Mouse (Mus musculus) kidney, adult 2 months (tissue): ENCODE measurements around the gene Add1. TPM values are rescaled to one million over a fixed set of nuclear protein-coding genes. Genes with fewer than 3 reads are reported as not detected.

Experiments used
- DNase-seq: peaks from one replicate; pipeline ENCODE4 v3.0.0; 2021
- H3K27ac ChIP-seq: fragments of 200-500 bp; 2 replicates; pipeline ENCODE4 v1.5.1; 2012; ENCODE audit warnings: low read depth, low read length, control low read depth, inconsistent platforms; ENCODE audit not compliant: insufficient read depth
- H3K27me3 ChIP-seq: fragments of 200-500 bp; replicated peaks from 2 replicates; pipeline ENCODE4 v1.6.1; 2012; ENCODE audit warnings: mild to moderate bottlenecking, moderate library complexity, low read length, inconsistent platforms; ENCODE audit not compliant: control insufficient read depth, insufficient read depth
- H3K36me3 ChIP-seq: fragments of 200-500 bp; 2 replicates; pipeline ENCODE4 v1.6.1; 2012; ENCODE audit warnings: mild to moderate bottlenecking, moderate library complexity, low read length, inconsistent platforms; ENCODE audit not compliant: control insufficient read depth, insufficient read depth
- H3K4me1 ChIP-seq: fragments of 200-500 bp; 2 replicates; pipeline ENCODE4 v1.6.1; 2011; ENCODE audit warnings: low read length; ENCODE audit not compliant: control insufficient read depth, insufficient read depth
- H3K4me3 ChIP-seq: fragments of 200-500 bp; 2 replicates; pipeline ENCODE4 v1.5.1; 2011; ENCODE audit warnings: mild to moderate bottlenecking, low read depth, low read length, control low read depth; ENCODE audit not compliant: insufficient read depth
- CTCF ChIP-seq: fragments of 200-500 bp; conservative IDR thresholded peaks from 2 replicates; pipeline ENCODE4 v1.5.1; 2011; ENCODE audit warnings: low read depth, mild to moderate bottlenecking, control low read depth, low read length, moderate library complexity, mixed read lengths; ENCODE audit not compliant: insufficient read depth, insufficient read length
- POLR2A ChIP-seq: fragments of 200-500 bp; IDR thresholded peaks from one replicate; pipeline ENCODE4 v1.6.1; 2011; ENCODE audit warnings: low read depth, low read length, control low read depth
- WGBS: fragments of 180-500 bp; shearing (Covaris S2); methylation state at CpG from one replicate; pipeline ENCODE4 v1.1.7; 2018; 5-methylcytosine and 5-hydroxymethylcytosine counted together
- polyA plus RNA-seq: library from polyadenylated mRNA; depleted of rRNA; stranded (reverse); fragments of >200 nt; gene quantifications from 2 replicates; pipeline ENCODE4 v1.2.3, GENCODE M21; 2012

Add1 gene
- polyA plus RNA-seq, 1 experiment, result 129 TPM

DNA sequence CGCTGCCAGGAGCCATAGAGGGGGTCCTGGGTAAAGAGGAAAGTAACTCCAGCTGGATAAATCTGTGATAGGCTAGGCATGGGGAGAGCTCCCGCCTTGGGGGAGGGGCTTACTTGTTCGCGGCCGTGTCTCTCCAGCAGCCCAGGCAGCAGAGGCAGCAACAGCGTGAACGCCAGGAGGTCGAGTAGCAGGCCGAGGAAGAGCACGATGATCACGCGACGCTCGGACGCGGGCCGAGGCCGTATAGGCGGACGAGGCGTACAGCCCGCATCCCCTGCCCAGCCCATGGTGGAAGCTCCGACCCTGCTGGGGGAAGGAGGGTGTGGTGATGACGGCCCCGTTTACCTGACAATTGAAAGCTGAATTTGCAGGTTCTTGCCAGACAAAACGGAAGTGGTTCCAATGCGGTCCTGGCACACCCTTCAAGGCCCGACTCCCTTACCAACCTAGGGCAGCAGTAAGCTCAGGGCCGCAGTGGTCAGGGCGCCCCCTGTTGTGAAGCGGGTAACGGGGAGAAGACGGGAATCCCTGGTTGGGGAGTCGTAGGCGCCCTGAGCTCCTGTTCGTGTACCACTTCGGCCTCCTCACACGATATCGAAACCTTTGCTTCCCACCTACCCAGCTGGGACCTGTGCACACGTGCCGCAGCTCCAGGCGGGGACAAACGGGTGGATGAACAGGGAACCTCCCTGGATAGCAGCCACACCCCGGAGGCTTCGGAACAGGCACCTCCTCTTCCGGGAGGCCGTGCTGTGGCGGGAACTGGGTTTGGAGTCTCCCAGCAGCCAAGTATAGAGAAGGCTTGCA lies 63.2 kb downstream of the Add1 start, which contains the start of gene Mfsd10:
Mfsd10 (minus strand) TSS at position 732 of the 807 bp plus-strand sequence.
- WGBS, result under 1% methylated on average over 48 of the region's 48 CpGs
- TF ChIP-seq CTCF (0 out of 2 replicates have a peak, but pooled peaks have one; percentile 22), POLR2A (peak; percentile 17)
- H3K36me3 ChIP-seq, result no peaks in the 10 kb centered on the region

DNA sequence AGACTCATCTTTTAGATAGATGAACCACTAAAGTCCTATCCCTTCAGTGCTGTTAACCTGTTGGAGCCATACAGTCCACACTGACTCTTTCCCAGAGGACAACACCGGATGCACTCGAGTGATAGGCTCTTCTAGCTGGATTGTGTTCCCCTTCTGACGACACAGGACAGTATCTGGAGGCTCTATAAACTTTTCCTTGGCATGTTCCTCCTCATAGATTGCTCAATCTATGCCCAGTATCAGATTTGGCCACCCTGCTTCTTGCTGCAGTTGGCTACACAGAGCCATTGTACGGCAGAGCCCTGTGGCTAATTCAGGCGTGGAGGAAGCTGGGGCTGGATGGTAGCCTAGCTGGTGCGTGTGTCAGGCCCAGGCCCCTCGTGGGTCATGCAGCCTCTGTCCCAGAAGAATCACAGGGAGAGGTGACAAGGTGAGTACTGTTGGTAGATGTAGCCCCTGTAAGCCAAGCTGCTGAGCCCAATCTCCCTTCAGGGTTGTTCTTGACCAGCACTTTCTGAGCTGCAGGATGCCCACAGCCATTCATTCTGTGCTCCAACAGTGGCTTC lies 64.2 kb downstream of the Add1 start:
- TF ChIP-seq CTCF (no peak), POLR2A (no peak)
- Histone ChIP-seq H3K27ac (no peak overlapping the region), H3K36me3 (no peaks in the 10 kb centered on the region), H3K27me3 (no peaks in the 10 kb centered on the region), H3K4me3 (no peak overlapping the region), H3K4me1 (no peaks in the 10 kb centered on the region; the same call in 1 of the 2 replicates)
- 78% methylated on average over 7 of the region's 7 CpGs for WGBS
- no peak for DNase-seq

More for the DNA sequence above, 63.2 kb downstream of the Add1 start, which contains the start of gene Mfsd10:
- Histone ChIP-seq H3K4me3 (peak within 1 kb of the TSS; percentile 74), H3K27ac (peak within 1 kb of the TSS; percentile 5; the same call in 1 of the 2 replicates), H3K27me3 (no peaks in the 10 kb centered on the region), H3K4me1 (no peaks in the 10 kb centered on the region; the same call in 1 of the 2 replicates)
- peak; percentile 87 for DNase-seq

DNA sequence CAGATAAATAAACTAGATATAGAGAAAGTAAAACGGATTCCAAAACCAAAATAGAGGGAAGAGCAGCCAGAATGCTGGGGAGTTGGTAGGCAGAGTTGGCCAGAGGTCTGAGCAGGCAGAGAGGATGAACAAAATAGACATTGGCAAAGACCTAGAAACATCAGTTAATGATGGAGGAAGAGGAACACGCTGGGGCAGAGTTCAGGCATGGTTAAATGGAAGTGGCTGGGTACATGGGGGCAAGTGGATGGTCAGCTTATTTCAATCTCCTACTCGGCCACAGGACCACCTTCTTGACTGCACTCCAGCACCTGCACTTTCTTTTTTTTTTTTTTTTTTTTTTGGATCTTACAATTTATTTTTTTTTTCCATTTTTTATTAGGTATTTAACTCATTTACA lies 68.5 kb downstream of the Add1 start:
- DNase-seq, result peak; percentile 75
- Histone ChIP-seq H3K4me3 (no peak overlapping the region), H3K27me3 (no peaks in the 10 kb centered on the region), H3K27ac (no peak overlapping the region; the same call in 1 of the 2 replicates), H3K36me3 (peaks cover 2% of the 10 kb centered on the region; the same call in 1 of the 2 replicates), H3K4me1 (no peaks in the 10 kb centered on the region; the same call in 1 of the 2 replicates)
- WGBS, result 56% methylated on average over 3 of the region's 3 CpGs
- no peak for TF ChIP-seq POLR2A
- no peak for TF ChIP-seq CTCF

DNA sequence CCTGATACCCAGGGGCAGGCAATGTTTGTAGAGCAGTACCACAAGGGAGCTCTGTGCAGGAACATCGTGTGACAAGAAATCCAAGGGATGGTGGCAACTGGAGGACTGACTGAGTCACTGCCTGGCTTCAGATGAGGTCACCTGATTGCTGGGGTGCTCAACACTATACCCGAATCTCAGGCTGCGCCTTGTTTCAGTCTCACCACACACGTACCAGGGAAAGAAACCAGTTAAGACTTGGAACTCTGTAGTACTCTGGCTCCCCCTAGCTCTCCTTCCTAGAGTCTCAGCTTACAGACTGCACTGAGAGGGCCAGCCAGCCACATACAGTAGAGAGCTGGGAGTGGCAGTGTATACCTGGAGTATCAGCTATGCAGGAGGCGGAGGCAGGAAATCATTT lies 69.5 kb downstream of the Add1 start:
- Histone ChIP-seq H3K4me1 (no peaks in the 10 kb centered on the region; the same call in 1 of the 2 replicates), H3K27me3 (no peaks in the 10 kb centered on the region), H3K27ac (no peak overlapping the region), H3K36me3 (peaks cover 3% of the 10 kb centered on the region; the same call in 1 of the 2 replicates), H3K4me3 (no peak overlapping the region)
- peak; percentile 73 for DNase-seq
- peak; percentile 65; the same call in 1 of the 2 replicates for TF ChIP-seq CTCF
- no peak for TF ChIP-seq POLR2A
- 52% methylated on average over 5 of the region's 5 CpGs for WGBS

DNA sequence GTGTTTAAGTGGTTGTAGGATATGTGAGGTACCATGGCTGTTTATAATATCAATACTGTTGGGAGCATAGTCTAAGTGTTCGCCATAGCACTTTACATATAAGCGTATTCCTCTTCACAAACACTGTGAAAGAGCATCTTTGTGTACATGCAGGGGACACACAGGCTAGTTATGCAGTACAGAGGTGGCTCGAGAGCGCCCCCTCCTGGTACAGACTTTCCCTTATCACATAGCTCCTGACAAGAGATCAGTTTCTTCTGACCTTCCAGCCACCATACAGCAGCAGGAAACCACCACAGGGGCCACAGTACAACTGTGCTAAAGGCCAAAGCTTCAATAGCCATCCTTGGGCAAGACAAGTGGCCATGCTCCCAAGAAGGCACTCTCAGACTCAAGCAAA lies 74.1 kb downstream of the Add1 start:
- DNase-seq, result peak; percentile 69
- WGBS, result 51% methylated on average over 4 of the region's 4 CpGs
- no peak overlapping the region for H3K27ac ChIP-seq
- no peak overlapping the region for H3K4me3 ChIP-seq
- TF ChIP-seq CTCF, result peak; percentile 78
- no peak for TF ChIP-seq POLR2A
- H3K27me3 ChIP-seq, result no peaks in the 10 kb centered on the region
- no peaks in the 10 kb centered on the region for H3K4me1 ChIP-seq
- H3K36me3 ChIP-seq, result peaks cover 5% of the 10 kb centered on the region

DNA sequence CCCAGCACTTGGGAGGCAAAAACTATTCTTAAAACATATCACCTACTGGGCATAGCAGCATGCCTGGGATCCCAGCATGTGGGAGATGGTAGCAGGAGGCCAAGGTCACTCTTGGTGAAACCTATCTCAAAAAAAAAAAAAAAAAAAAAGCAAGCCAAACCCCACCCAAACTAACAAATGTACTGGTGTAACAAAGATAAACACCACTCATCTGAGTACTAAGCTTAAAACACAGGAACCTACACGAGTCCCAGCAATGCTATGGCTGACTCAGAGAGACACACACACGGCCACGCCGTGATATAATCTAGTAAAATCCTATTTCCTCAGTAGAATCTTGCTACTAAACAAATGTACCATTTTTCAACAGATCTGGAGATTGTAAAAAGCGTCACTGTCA lies 79.5 kb downstream of the Add1 start:
- Histone ChIP-seq H3K4me3 (no peak overlapping the region), H3K27ac (no peak overlapping the region), H3K4me1 (no peaks in the 10 kb centered on the region), H3K36me3 (peaks cover 4% of the 10 kb centered on the region), H3K27me3 (no peaks in the 10 kb centered on the region)
- no peak for TF ChIP-seq POLR2A
- no peak for DNase-seq
- 94% methylated on average over 5 of the region's 5 CpGs for WGBS

DNA sequence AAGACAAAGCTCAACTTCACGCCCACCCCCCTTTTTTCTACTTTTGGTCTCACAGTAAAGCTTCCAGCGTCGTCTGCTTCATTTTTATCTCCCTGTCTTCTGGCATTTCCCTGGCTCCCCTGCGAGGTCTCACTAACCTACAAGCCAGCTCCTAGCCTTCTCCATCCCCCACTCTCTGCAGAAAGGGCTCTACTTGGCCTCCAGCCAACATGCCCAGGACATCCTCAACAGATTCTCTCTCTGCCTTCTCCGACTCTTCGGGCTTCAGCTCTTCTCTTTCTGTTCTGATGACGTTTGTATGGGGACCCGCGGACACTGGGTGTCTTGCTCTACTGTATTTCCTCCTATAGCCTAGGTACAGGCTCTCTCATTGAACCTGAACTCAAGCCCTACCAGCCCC lies 81.4 kb downstream of the Add1 start:
- WGBS, result 87% methylated on average over 9 of the region's 9 CpGs
- TF ChIP-seq CTCF, result no peak
- TF ChIP-seq POLR2A, result no peak
- DNase-seq, result no peak
- H3K27me3 ChIP-seq, result no peaks in the 10 kb centered on the region
- H3K4me3 ChIP-seq, result no peak overlapping the region
- peaks cover 3% of the 10 kb centered on the region; the same call in 1 of the 2 replicates for H3K4me1 ChIP-seq
- H3K27ac ChIP-seq, result no peak overlapping the region
- H3K36me3 ChIP-seq, result peaks cover 2% of the 10 kb centered on the region
